Mouse (Mus musculus): ENCODE measurements around the gene Tspoap1. TPM values are rescaled to one million over a fixed set of nuclear protein-coding genes. Genes with fewer than 3 reads are reported as not detected.

Tspoap1 gene
- polyA plus RNA-seq, 1 experiment = 12.9 TPM

GRCm38 (mm10) chr11:87727021-87727420 lies 33.3 kb upstream of the Tspoap1 start:
- Histone ChIP-seq H3K4me1 (peaks cover 83% of the 10 kb centered on the region), H3K4me3 (replicated peaks) (peak overlapping the region; percentile 56), H3K36me3 (replicated peaks; ENCODE audit: low read length) (peaks cover 40% of the 10 kb centered on the region), H3K27me3 (replicated peaks) (no peaks in the 10 kb centered on the region), H3K9me3 (peaks cover 6% of the 10 kb centered on the region; the same call in 1 of the 2 replicates)
- TF ChIP-seq GATA1 (IDR thresholded peaks at IDR 0.05; ENCODE audit: borderline replicate concordance, low read length) = no peak
- no peak for TF ChIP-seq FLI1 (IDR thresholded peaks at IDR 0.05; ENCODE audit: low read length)

- no peak overlapping the region for H3K4me3 ChIP-seq (replicated peaks)
- H3K4me1 ChIP-seq = peaks cover 83% of the 10 kb centered on the region
- H3K9me3 ChIP-seq = peaks cover 6% of the 10 kb centered on the region; the same call in 1 of the 2 replicates
- no peaks in the 10 kb centered on the region for H3K27me3 ChIP-seq (replicated peaks)
- TF ChIP-seq GATA1 (IDR thresholded peaks at IDR 0.05; ENCODE audit: borderline replicate concordance, low read length) = no peak
- TF ChIP-seq FLI1 (IDR thresholded peaks at IDR 0.05; ENCODE audit: low read length) = no peak
- H3K36me3 ChIP-seq (replicated peaks; ENCODE audit: low read length) = peaks cover 43% of the 10 kb centered on the region
These were observed 32.9 kb upstream of the Tspoap1 start for GRCm38 (mm10) chr11:87727471-87727870.

GRCm38 (mm10) chr11:87728850-87729592 lies 31.3 kb upstream of the Tspoap1 start:
- Histone ChIP-seq H3K4me1 (peaks cover 82% of the 10 kb centered on the region), H3K9me3 (no peaks in the 10 kb centered on the region), H3K36me3 (replicated peaks; ENCODE audit: low read length) (peaks cover 33% of the 10 kb centered on the region), H3K4me3 (replicated peaks) (no peak overlapping the region), H3K27me3 (replicated peaks) (no peaks in the 10 kb centered on the region)
- TF ChIP-seq GATA1 (IDR thresholded peaks at IDR 0.05; ENCODE audit: borderline replicate concordance, low read length) (no peak), FLI1 (IDR thresholded peaks at IDR 0.05; ENCODE audit: low read length) (no peak)

- Histone ChIP-seq H3K36me3 (replicated peaks; ENCODE audit: low read length) (peaks cover 32% of the 10 kb centered on the region), H3K4me3 (replicated peaks) (no peak overlapping the region), H3K27me3 (replicated peaks) (no peaks in the 10 kb centered on the region), H3K4me1 (peaks cover 82% of the 10 kb centered on the region), H3K9me3 (no peaks in the 10 kb centered on the region)
- TF ChIP-seq FLI1 (IDR thresholded peaks at IDR 0.05; ENCODE audit: low read length) (no peak), GATA1 (IDR thresholded peaks at IDR 0.05; ENCODE audit: borderline replicate concordance, low read length) (no peak)
These were observed 30.7 kb upstream of the Tspoap1 start for GRCm38 (mm10) chr11:87729593-87730185.

- peaks cover 82% of the 10 kb centered on the region for H3K4me1 ChIP-seq
- no peak for TF ChIP-seq FLI1 (IDR thresholded peaks at IDR 0.05; ENCODE audit: low read length)
- H3K36me3 ChIP-seq (replicated peaks; ENCODE audit: low read length) = peaks cover 32% of the 10 kb centered on the region
- no peaks in the 10 kb centered on the region for H3K9me3 ChIP-seq
- H3K27me3 ChIP-seq (replicated peaks) = no peaks in the 10 kb centered on the region
- H3K4me3 ChIP-seq (replicated peaks) = no peak overlapping the region
These were observed 29.6 kb upstream of the Tspoap1 start for GRCm38 (mm10) chr11:87730652-87731310.

- Histone ChIP-seq H3K4me1 (peaks cover 71% of the 10 kb centered on the region), H3K9me3 (no peaks in the 10 kb centered on the region), H3K27me3 (replicated peaks) (no peaks in the 10 kb centered on the region), H3K4me3 (replicated peaks) (peak overlapping the region; percentile 69), H3K36me3 (replicated peaks; ENCODE audit: low read length) (peaks cover 25% of the 10 kb centered on the region)
- TF ChIP-seq FLI1 (IDR thresholded peaks at IDR 0.05; ENCODE audit: low read length) = no peak
- no peak for TF ChIP-seq GATA1 (IDR thresholded peaks at IDR 0.05; ENCODE audit: borderline replicate concordance, low read length)
These were observed 26.0 kb upstream of the Tspoap1 start for GRCm38 (mm10) chr11:87734346-87734745.

GRCm38 (mm10) chr11:87735691-87736090 lies 24.6 kb upstream of the Tspoap1 start:
- peaks cover 33% of the 10 kb centered on the region for H3K36me3 ChIP-seq (replicated peaks; ENCODE audit: low read length)

GRCm38 (mm10) chr11:87736647-87737134 lies 23.6 kb upstream of the Tspoap1 start:
- TF ChIP-seq GATA1 (IDR thresholded peaks at IDR 0.05; ENCODE audit: borderline replicate concordance, low read length) (no peak), FLI1 (IDR thresholded peaks at IDR 0.05; ENCODE audit: low read length) (no peak)
- Histone ChIP-seq H3K27me3 (replicated peaks) (no peaks in the 10 kb centered on the region), H3K36me3 (replicated peaks; ENCODE audit: low read length) (peaks cover 34% of the 10 kb centered on the region), H3K4me3 (replicated peaks) (peak overlapping the region; percentile 97), H3K4me1 (peaks cover 66% of the 10 kb centered on the region), H3K9me3 (no peaks in the 10 kb centered on the region)

More at GRCm38 (mm10) chr11:87735691-87736090, 24.6 kb upstream of the Tspoap1 start:
- Histone ChIP-seq H3K4me1 (peaks cover 73% of the 10 kb centered on the region), H3K27me3 (replicated peaks) (no peaks in the 10 kb centered on the region), H3K9me3 (no peaks in the 10 kb centered on the region), H3K4me3 (replicated peaks) (peak overlapping the region; percentile 57)
- TF ChIP-seq FLI1 (IDR thresholded peaks at IDR 0.05; ENCODE audit: low read length) = no peak
- TF ChIP-seq GATA1 (IDR thresholded peaks at IDR 0.05; ENCODE audit: borderline replicate concordance, low read length) = no peak

GRCm38 (mm10) chr11:87737175-87737740 lies 23.1 kb upstream of the Tspoap1 start, which contains the start of gene Supt4a:
TSS of gene Supt4a (plus strand) at chr11:87737552.
- Histone ChIP-seq H3K4me3 (replicated peaks) (peak within 1 kb of the TSS; percentile 97), H3K4me1 (peaks cover 70% of the 10 kb centered on the region), H3K27me3 (replicated peaks) (no peaks in the 10 kb centered on the region), H3K36me3 (replicated peaks; ENCODE audit: low read length) (peaks cover 34% of the 10 kb centered on the region), H3K9me3 (no peaks in the 10 kb centered on the region)
- TF ChIP-seq GATA1 (IDR thresholded peaks at IDR 0.05; ENCODE audit: borderline replicate concordance, low read length) (no peak), FLI1 (IDR thresholded peaks at IDR 0.05; ENCODE audit: low read length) (peak; percentile 81; the same call in 1 of the 2 replicates)
